Mouse (Mus musculus) megakaryocyte, embryonic 14.5 days (primary cell): ENCODE data around the gene Heg1.

Source experiments
- FLI1 ChIP-seq: IDR thresholded peaks from 2 replicates; pipeline ENCODE4 v1.6.1; 2012; ENCODE audit warnings: low read length, inconsistent platforms, mixed read lengths
- GATA1 ChIP-seq: IDR thresholded peaks from 3 replicates; pipeline ENCODE4 v1.6.1; 2012; ENCODE audit warnings: mixed read lengths, low read length, inconsistent platforms, borderline replicate concordance

DNA sequence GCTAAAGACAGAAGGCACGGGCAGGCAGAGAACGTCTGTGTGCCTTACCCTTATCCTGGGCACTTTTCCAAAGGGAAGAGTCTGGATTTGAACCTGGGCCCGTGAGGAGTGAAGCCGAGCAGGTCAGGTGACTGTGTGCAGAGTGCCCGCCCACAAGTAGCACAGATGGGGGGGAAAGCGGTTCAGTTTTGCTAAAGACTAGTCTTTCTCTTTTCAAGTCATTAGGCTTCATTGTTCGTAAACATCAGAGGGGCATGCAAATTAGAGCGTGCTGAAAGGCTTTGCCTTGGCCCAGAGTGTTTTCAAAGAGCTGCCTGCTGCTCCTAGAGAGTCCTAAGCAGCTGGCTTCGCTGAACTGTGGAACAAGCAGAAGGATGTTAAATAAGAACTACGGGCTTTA, 50.4 kb downstream of the Heg1 start:
- no peak for TF ChIP-seq GATA1
- no peak for TF ChIP-seq FLI1
